ENCODE assay signal across 26 mouse cellular contexts in genomic region chr7:65774388-65775015, GRCm38 (mm10).
A peak's percentile ranks its signal among the peaks of the same experiment; 100 is the strongest.
DNase-seq lines count a peak whose midpoint lies in the region; ATAC-seq and TF ChIP-seq lines count a peak whose summit lies in the region.
"Had no signal": no experiment of that assay in that cellular context is flagged by ENCODE, and none has a peak within 500 bp of the region (broad histone marks: within the 10 kb centered on the region; RNA-seq: fewer than 3 reads in every experiment).

No protein-coding gene starts in this region.

- H3K4me3 ChIP-seq in liver, adult 2 months (ENCODE audit: insufficient read depth, low read depth, low read length) = no peak overlapping the region
- no peak overlapping the region for H3K4me3 ChIP-seq in liver, embryonic 12.5 days
- H3K4me3 ChIP-seq in testis, adult 2 months (ENCODE audit: control insufficient read depth, low read depth, low read length) = peak overlapping the region; percentile 52
- no peak overlapping the region for H3K4me3 ChIP-seq in embryonic facial prominence, embryonic 15.5 days (replicated peaks)
- no peak overlapping the region for H3K4me3 ChIP-seq in kidney, embryonic 14.5 days (ENCODE audit: low read length)
- H3K4me3 ChIP-seq: forebrain, embryonic 10.5 days; forebrain, embryonic 15.5 days; gastrocnemius, adult 2 months; heart, embryonic 15.5 days; hindbrain, embryonic 13.5 days; limb, embryonic 10.5 days; limb, embryonic 15.5 days; liver, embryonic 15.5 days; megakaryocyte, embryonic 14.5 days; midbrain, embryonic 12.5 days had no signal

- ATAC-seq in liver, embryonic 12.5 days = no peak
- ATAC-seq in embryonic facial prominence, embryonic 15.5 days (ENCODE audit: insufficient number of reproducible peaks, low FRiP score, low TSS enrichment, low read depth) = peak; percentile 76; the same call in 1 of the 2 replicates
- ATAC-seq in kidney, embryonic 14.5 days (ENCODE audit: low FRiP score, low TSS enrichment) = no peak
- ATAC-seq: forebrain, embryonic 15.5 days; intestine, embryonic 16.5 days had no signal

- H3K79me2 ChIP-seq in liver, adult 2 months (ENCODE audit: control insufficient read depth, insufficient read depth, low read length) = no peaks in the 10 kb centered on the region

- TF ChIP-seq CTCF in liver, adult 2 months (IDR thresholded peaks at IDR 0.05; ENCODE audit: low read depth, low read length) = no peak
- TF ChIP-seq CTCF in testis, adult 2 months (IDR thresholded peaks at IDR 0.05; ENCODE audit: control insufficient read depth, insufficient read depth, insufficient replicate concordance, low read depth, low read length) = no peak

- H3K9ac ChIP-seq in liver, adult 2 months (ENCODE audit: low read depth, low read length) = no peak overlapping the region
- H3K9ac ChIP-seq in liver, embryonic 12.5 days = no peak overlapping the region
- no peak overlapping the region for H3K9ac ChIP-seq in embryonic facial prominence, embryonic 15.5 days
- no peak overlapping the region for H3K9ac ChIP-seq in kidney, embryonic 14.5 days (ENCODE audit: low read depth, low read length)
- H3K9ac ChIP-seq: forebrain, embryonic 15.5 days; heart, embryonic 15.5 days; hindbrain, embryonic 13.5 days; limb, embryonic 15.5 days; liver, embryonic 15.5 days; midbrain, embryonic 12.5 days had no signal

- no peaks in the 10 kb centered on the region for H3K36me3 ChIP-seq in liver, adult 2 months (ENCODE audit: control insufficient read depth, insufficient read depth, low read length)
- H3K36me3 ChIP-seq in liver, embryonic 12.5 days = no peaks in the 10 kb centered on the region
- H3K36me3 ChIP-seq in testis, adult 2 months (ENCODE audit: control insufficient read depth, insufficient read depth, low read length) = no peaks in the 10 kb centered on the region
- no peaks in the 10 kb centered on the region for H3K36me3 ChIP-seq in embryonic facial prominence, embryonic 15.5 days
- H3K36me3 ChIP-seq in kidney, embryonic 14.5 days (ENCODE audit: control insufficient read depth, insufficient read depth, low read length) = no peaks in the 10 kb centered on the region
- H3K36me3 ChIP-seq: forebrain, embryonic 10.5 days; forebrain, embryonic 15.5 days; heart, embryonic 15.5 days; hindbrain, embryonic 13.5 days; limb, embryonic 10.5 days; limb, embryonic 15.5 days; liver, embryonic 15.5 days; midbrain, embryonic 12.5 days had no signal

- no peak overlapping the region for H3K4me2 ChIP-seq in liver, embryonic 12.5 days
- H3K4me2 ChIP-seq in embryonic facial prominence, embryonic 15.5 days (replicated peaks) = no peak overlapping the region
- H3K4me2 ChIP-seq in kidney, embryonic 14.5 days (replicated peaks; ENCODE audit: low read depth, low read length) = no peak overlapping the region
- H3K4me2 ChIP-seq: forebrain, embryonic 15.5 days; heart, embryonic 15.5 days; hindbrain, embryonic 13.5 days; limb, embryonic 15.5 days; liver, embryonic 15.5 days; midbrain, embryonic 12.5 days had no signal

- H3K4me1 ChIP-seq in liver, adult 2 months (ENCODE audit: control insufficient read depth, insufficient read depth, low read length) = peaks cover 7% of the 10 kb centered on the region
- no peaks in the 10 kb centered on the region for H3K4me1 ChIP-seq in liver, embryonic 12.5 days
- H3K4me1 ChIP-seq in testis, adult 2 months (ENCODE audit: control insufficient read depth, insufficient read depth, low read length) = peaks cover 5% of the 10 kb centered on the region
- peaks cover 2% of the 10 kb centered on the region; the same call in 1 of the 2 replicates for H3K4me1 ChIP-seq in embryonic facial prominence, embryonic 15.5 days
- H3K4me1 ChIP-seq in kidney, embryonic 14.5 days (ENCODE audit: control insufficient read depth, insufficient read depth, low read length) = no peaks in the 10 kb centered on the region
- H3K4me1 ChIP-seq: forebrain, embryonic 10.5 days; forebrain, embryonic 15.5 days; heart, embryonic 15.5 days; hindbrain, embryonic 13.5 days; liver, embryonic 15.5 days; megakaryocyte, embryonic 14.5 days; midbrain, embryonic 12.5 days had no signal

- H3K27ac ChIP-seq in liver, adult 2 months (replicated peaks; ENCODE audit: insufficient read depth, low read depth, low read length) = peak overlapping the region; percentile 40; the same call in 1 of the 2 replicates
- H3K27ac ChIP-seq in liver, embryonic 12.5 days = no peak overlapping the region
- no peak overlapping the region for H3K27ac ChIP-seq in testis, adult 2 months (ENCODE audit: control insufficient read depth, insufficient read depth, low read depth, low read length)
- H3K27ac ChIP-seq in embryonic facial prominence, embryonic 15.5 days (replicated peaks) = no peak overlapping the region
- H3K27ac ChIP-seq in kidney, embryonic 14.5 days (ENCODE audit: low read depth, low read length) = no peak overlapping the region
- H3K27ac ChIP-seq: forebrain, embryonic 10.5 days; forebrain, embryonic 15.5 days; gastrocnemius, adult 2 months; heart, embryonic 15.5 days; hindbrain, embryonic 13.5 days; limb, embryonic 10.5 days; limb, embryonic 15.5 days; liver, embryonic 15.5 days; midbrain, embryonic 12.5 days had no signal

- 93% methylated on average over 11 of the region's 11 CpGs for WGBS in liver, adult 2 months
- 77% methylated on average over 11 of the region's 11 CpGs for WGBS in liver, embryonic 12.5 days (ENCODE audit: insufficient replicate concordance)
- 80% methylated on average over 11 of the region's 11 CpGs for WGBS in embryonic facial prominence, embryonic 15.5 days
- 95% methylated on average over 11 of the region's 11 CpGs for WGBS in kidney, embryonic 14.5 days

- no peaks in the 10 kb centered on the region for H3K9me3 ChIP-seq in liver, embryonic 12.5 days (replicated peaks)
- no peaks in the 10 kb centered on the region for H3K9me3 ChIP-seq in embryonic facial prominence, embryonic 15.5 days (replicated peaks)
- no peaks in the 10 kb centered on the region for H3K9me3 ChIP-seq in kidney, embryonic 14.5 days (ENCODE audit: control insufficient read depth, low read length)
- H3K9me3 ChIP-seq: forebrain, embryonic 10.5 days; forebrain, embryonic 15.5 days; heart, embryonic 15.5 days; hindbrain, embryonic 13.5 days; limb, embryonic 10.5 days; limb, embryonic 15.5 days; liver, embryonic 15.5 days; midbrain, embryonic 12.5 days had no signal

- TF ChIP-seq POLR2A in liver, adult 2 months (IDR thresholded peaks at IDR 0.05; ENCODE audit: extremely low read depth, insufficient read depth, low read length) = no peak
- TF ChIP-seq POLR2A in testis, adult 2 months (IDR thresholded peaks at IDR 0.05; ENCODE audit: control insufficient read depth, low read depth, low read length) = no peak

- DNase-seq in liver, adult 2 months (ENCODE audit: extremely low read depth, low read depth, low spot score) = no peak
- DNase-seq in testis, postnatal 14 days (ENCODE audit: low spot score) = no peak
- DNase-seq in urinary bladder, adult 2 months (ENCODE audit: low spot score) = no peak
- DNase-seq: adrenal gland, postnatal 25 days; cerebellum, adult 18-20 months; cerebellum, postnatal 10 days; gastrocnemius, adult 2 months; gastrocnemius, postnatal 36 days; kidney, adult 8-10 months; kidney, postnatal 10 days; layer of hippocampus, postnatal 36 days; thymus, postnatal 14 days had no signal

- H3K27me3 ChIP-seq in liver, adult 2 months (ENCODE audit: control insufficient read depth, insufficient read depth, low read length) = no peaks in the 10 kb centered on the region
- H3K27me3 ChIP-seq in liver, embryonic 12.5 days (replicated peaks) = no peaks in the 10 kb centered on the region
- no peaks in the 10 kb centered on the region for H3K27me3 ChIP-seq in testis, adult 2 months (ENCODE audit: control insufficient read depth, insufficient read depth, low read length)
- H3K27me3 ChIP-seq in embryonic facial prominence, embryonic 15.5 days = no peaks in the 10 kb centered on the region
- H3K27me3 ChIP-seq in kidney, embryonic 14.5 days (ENCODE audit: control insufficient read depth, insufficient read depth, low read length) = no peaks in the 10 kb centered on the region
- H3K27me3 ChIP-seq: forebrain, embryonic 15.5 days; heart, embryonic 15.5 days; hindbrain, embryonic 13.5 days; limb, embryonic 15.5 days; liver, embryonic 15.5 days; midbrain, embryonic 12.5 days had no signal
